Mouse (Mus musculus) spleen, postnatal 4 days (tissue): ENCODE data around the gene 2610318N02Rik.
"Not testable (repeated sequence)": the region's sequence is repeated elsewhere in the genome, so short reads cannot be mapped to it uniquely, and the experiment has no call there.

Source experiments
- DNase-seq, 2 experiments: peaks; one replicate each; pipeline ENCODE4 v3.0.0; 2022; ENCODE audit warnings: low spot score in 2 of 2

The 2610318N02Rik gene

DNA sequence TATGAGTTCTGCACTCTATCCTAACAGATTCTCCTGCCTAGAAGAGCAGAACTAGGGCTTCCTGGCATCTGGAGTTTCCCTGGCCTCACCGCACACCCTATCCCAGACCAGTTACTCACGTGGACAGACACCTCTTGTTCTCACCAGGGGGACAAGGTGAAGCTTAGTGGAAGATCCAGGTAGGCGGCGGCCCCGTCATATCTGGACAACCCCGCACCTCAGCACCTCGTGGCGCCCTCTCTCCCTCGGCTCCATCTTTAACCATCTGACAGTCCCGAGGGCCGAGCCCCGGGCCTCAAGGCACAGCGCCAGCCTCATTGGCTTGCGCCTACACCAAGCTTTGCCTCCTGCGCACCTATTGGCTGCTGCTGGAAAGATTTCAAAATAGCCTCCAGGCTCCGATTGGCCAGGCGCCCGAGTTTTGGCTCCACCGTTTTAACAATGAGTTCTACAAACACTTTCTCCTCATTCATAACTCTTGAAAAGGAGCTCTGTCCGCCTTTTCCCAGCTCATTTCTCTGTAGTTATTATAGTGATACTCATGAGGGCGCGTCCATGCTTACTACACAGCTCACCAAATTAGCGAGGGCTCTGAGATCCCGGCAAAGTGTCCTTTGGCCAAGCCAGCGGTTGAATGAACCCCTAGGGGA lies at the start of gene 2610318N02Rik:
2610318N02Rik (minus strand) TSS at position 297 of the 650 bp plus-strand sequence.
- DNase-seq: peak; percentile 85 to 89

GRCm38 (mm10) chr16:17168049-17168448 lies 43.1 kb upstream of the 2610318N02Rik start:
- DNase-seq: no peak

- no peak for DNase-seq
These were observed 42.2 kb upstream of the 2610318N02Rik start for GRCm38 (mm10) chr16:17167179-17167578.

DNA sequence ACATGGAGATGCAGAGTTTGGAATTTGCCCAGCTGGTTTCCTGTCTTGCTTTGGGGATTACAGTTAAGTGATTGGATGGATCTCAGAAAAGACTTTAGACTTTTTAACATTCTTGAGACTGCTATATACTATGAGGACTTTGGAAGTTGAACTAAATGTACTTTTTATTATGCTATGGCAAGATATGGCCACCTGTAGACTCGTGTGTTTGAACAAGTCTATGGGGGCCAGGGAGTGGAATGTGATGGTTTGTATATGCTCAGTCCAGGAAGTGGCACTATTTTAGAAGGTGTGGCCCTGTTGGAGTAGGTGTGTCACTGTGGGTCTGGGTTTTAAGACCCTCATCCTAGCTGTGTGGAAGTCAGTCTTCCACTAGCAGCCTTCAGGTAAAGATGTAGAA lies 40.5 kb upstream of the 2610318N02Rik start:
- DNase-seq: not testable (repeated sequence)

- DNase-seq: no peak
These were observed 29.4 kb upstream of the 2610318N02Rik start for GRCm38 (mm10) chr16:17154346-17154745.

- no peak for DNase-seq
These were observed 26.9 kb upstream of the 2610318N02Rik start for GRCm38 (mm10) chr16:17151874-17152273.

- no peak for DNase-seq
These were observed 25.7 kb upstream of the 2610318N02Rik start for GRCm38 (mm10) chr16:17150520-17151258.

DNA sequence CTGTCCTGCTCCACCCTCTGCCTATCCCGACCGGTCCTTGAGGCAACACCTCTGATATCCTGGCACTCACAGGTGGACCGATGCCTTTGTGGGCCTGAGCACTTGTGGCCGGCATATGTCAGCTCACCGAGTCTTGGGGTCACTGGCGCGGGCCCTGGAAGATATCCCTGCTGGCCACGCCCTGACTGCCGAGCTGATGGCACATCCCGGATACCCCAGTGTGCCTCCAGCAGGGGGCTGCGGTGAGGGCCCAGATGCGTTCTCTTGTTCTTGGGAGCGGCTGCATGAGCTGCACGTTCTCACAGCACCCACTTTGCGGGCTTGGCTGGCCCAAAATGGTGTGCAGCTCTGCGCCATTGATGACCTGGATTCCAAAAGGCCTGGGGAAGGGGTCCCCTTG lies 23.1 kb upstream of the 2610318N02Rik start:
- DNase-seq: peak; percentile 37 to 71

GRCm38 (mm10) chr16:17147391-17147929 lies 22.5 kb upstream of the 2610318N02Rik start:
- DNase-seq: peak in 1 of 2 experiments; percentile 20

DNA sequence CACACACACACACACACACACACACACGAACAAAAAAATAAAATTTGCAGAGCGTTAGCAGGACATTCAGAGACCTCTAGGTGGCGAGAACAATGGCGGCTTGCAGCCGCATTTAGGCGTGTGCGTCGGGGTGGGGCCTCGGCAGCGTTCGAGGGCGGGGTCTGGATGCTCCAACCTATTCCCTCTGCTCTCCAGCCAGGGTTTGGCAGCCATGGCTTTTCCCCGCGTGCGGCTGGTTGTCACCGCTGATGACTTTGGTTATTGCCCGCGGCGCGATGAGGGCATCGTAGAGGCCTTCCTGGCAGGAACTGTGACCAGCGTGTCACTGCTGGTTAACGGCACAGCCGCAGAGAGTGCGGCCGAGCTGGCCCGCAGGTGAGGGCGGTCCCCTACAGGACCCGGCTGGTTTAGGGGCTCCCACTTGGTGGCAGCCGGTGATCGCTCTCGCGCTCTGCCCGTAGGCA lies 21.8 kb upstream of the 2610318N02Rik start, which contains the start of gene Ccdc116:
Ccdc116 (minus strand) TSS at position 458 of the 464 bp plus-strand sequence.
- DNase-seq: peak; percentile 73 to 85

DNA sequence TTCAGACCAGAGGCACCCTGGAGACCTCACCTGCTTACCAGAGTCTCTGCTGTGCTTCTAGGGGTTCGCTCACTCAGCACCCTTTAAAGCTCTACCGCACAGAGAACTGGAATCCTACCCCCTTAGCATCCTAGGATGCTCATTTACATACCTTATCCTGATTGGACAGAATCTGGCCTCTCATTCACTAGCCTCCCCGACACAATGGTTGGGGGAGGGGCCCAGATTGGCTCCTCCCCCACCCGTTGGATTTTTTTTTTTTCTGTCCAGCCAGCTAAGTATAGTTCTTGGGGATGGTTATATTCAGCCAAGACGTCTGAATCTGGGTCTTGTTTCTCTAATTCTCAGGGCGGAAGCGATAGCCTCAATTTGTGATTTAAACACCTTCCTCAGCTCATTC lies 19.4 kb upstream of the 2610318N02Rik start, which contains the start of gene Ydjc:
Ydjc (plus strand) TSS at position 283 of the 400 bp plus-strand sequence.
- no peak for DNase-seq

DNA sequence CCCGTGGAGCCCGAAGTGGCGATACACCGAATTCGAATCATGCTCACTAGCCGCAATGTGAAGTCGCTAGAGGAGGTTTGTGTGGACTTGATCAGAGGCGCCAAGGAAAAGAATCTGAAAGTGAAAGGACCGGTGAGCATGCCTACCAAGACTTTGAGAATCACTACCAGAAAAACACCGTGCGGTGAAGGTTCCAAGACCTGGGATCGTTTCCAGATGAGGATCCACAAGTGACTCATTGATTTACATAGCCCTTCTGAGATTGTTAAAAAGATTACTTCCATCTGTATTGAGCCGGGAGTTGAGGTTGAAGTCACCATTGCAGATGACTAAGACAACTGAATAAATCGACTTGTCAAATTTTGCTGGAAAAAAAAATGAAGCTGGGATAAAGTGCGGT lies 12.4 kb upstream of the 2610318N02Rik start:
- DNase-seq: no peak

GRCm38 (mm10) chr16:17132906-17133200 lies 7.9 kb upstream of the 2610318N02Rik start:
- no peak for DNase-seq

DNA sequence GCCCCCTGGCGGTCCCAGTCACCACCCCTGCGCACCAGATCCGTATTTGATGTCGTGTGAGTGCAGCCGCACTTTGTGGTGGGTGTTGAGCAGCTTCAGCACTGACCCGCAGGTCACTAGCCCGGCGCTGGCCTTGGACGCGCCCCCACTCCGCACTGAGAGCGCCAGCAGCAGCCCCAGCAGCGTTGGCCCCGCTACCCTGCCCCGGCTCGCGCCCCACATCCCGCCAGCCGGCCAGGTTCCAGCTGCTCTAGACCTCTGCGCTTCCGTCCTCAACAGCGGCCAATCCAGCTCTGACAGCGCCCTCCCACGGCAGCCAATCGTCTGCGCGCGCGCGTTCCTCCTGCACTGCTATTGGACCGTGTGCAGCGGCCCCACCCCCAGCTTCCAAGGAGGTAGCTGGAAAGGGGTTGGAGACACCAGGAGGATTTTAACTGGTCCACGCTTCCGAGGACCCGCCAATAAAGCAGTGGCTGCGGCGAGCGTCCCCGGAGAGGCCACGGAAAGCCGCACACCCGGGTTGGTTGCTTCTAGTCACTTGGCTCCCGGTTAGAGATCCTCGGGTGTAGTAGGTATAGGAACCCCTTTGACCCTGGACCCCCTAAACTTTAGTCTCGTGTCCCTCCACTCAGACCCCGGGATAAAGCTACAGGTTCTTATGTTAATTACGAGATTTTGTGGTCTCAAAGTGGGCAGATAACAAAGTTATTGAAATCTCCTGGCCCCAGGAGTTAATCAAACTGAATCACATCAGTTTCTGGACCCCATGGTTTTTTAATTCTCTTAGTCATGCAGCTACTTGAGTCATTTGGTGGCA lies 7.3 kb upstream of the 2610318N02Rik start, which contains the start of gene Sdf2l1:
Sdf2l1 (minus strand) TSS at position 295 of the 817 bp plus-strand sequence.
- DNase-seq: peak; percentile 96 to 98

GRCm38 (mm10) chr16:17131191-17132088 lies 6.5 kb upstream of the 2610318N02Rik start:
- DNase-seq: peak; percentile 23 to 76

GRCm38 (mm10) chr16:17127292-17127691 lies 2.3 kb upstream of the 2610318N02Rik start:
- peak; percentile 60 to 74 for DNase-seq

- no peak for DNase-seq
These were observed 672 bp downstream of the 2610318N02Rik start for GRCm38 (mm10) chr16:17124119-17124870.

GRCm38 (mm10) chr16:17121569-17121968 lies 3.4 kb downstream of the 2610318N02Rik start:
- DNase-seq: no peak

- DNase-seq: no peak
These were observed 7.6 kb downstream of the 2610318N02Rik start for GRCm38 (mm10) chr16:17117309-17117799.
